Mouse (Mus musculus) limb, embryonic 13.5 days (tissue): Measurements from ENCODE around the gene Ankrd12. TPM values are rescaled to one million over a fixed set of nuclear protein-coding genes. Genes with fewer than 3 reads are reported as not detected.

Experiments used
- ATAC-seq: fragments of 200-750 bp; cut with Nextera tagmentation; 2 replicates; pipeline ENCODE4 v1.8.0; 2017; ENCODE audit warnings: low read depth, moderate number of reproducible peaks, moderate TSS enrichment; ENCODE audit not compliant: low FRiP score
- H3K27ac ChIP-seq: fragments of 300-500 bp; sonication (generic); 2 replicates; pipeline ENCODE4 v1.5.1; 2015; ENCODE audit warnings: inconsistent platforms, mild to moderate bottlenecking, moderate library complexity
- H3K27me3 ChIP-seq: fragments of 300-500 bp; sonication (generic); 2 replicates; pipeline ENCODE4 v1.6.1; 2015; ENCODE audit warnings: mild to moderate bottlenecking, inconsistent platforms
- H3K36me3 ChIP-seq: fragments of 300-500 bp; sonication (generic); 2 replicates; pipeline ENCODE4 v1.6.1; 2015; ENCODE audit warnings: inconsistent platforms, mild to moderate bottlenecking, moderate library complexity
- H3K4me1 ChIP-seq: fragments of 300-500 bp; sonication (generic); 2 replicates; pipeline ENCODE4 v1.6.1; 2015; ENCODE audit warnings: inconsistent platforms
- H3K4me2 ChIP-seq: fragments of 300-500 bp; sonication (generic); replicated peaks from 2 replicates; pipeline ENCODE4 v1.6.1; 2015; ENCODE audit warnings: inconsistent platforms, mild to moderate bottlenecking, moderate library complexity
- H3K4me3 ChIP-seq: fragments of 300-500 bp; sonication (generic); 2 replicates; pipeline ENCODE4 v1.5.1; 2015; ENCODE audit warnings: moderate library complexity, mild to moderate bottlenecking, inconsistent platforms
- H3K9ac ChIP-seq: fragments of 300-500 bp; sonication (generic); 2 replicates; pipeline ENCODE4 v1.6.1; 2015; ENCODE audit warnings: mild to moderate bottlenecking, inconsistent platforms
- H3K9me3 ChIP-seq: fragments of 300-500 bp; sonication (generic); 2 replicates; pipeline ENCODE4 v1.6.1; 2016; ENCODE audit warnings: inconsistent platforms
- WGBS: fragments of 180-500 bp; shearing (Covaris S2); methylation state at CpG from one replicate; pipeline ENCODE4 v1.1.7; 2015; 5-methylcytosine and 5-hydroxymethylcytosine counted together
- polyA plus RNA-seq: library from polyadenylated mRNA; unstranded; fragments of >200 nt; fragmentation: Nextera tagmentation; extraction: Ambion mirVana; gene quantifications from 2 replicates; pipeline ENCODE4 v1.2.1, GENCODE M21; 2015

The Ankrd12 gene
- polyA plus RNA-seq, 1 experiment from 2014 or later: 35.0 TPM

- Histone ChIP-seq H3K9me3 (no peaks in the 10 kb centered on the region), H3K36me3 (peaks cover 12% of the 10 kb centered on the region), H3K4me2 (no peak overlapping the region), H3K27ac (peak overlapping the region; percentile 87), H3K9ac (no peak overlapping the region), H3K4me1 (peaks cover 19% of the 10 kb centered on the region), H3K27me3 (no peaks in the 10 kb centered on the region), H3K4me3 (no peak overlapping the region)
- WGBS: 56% methylated on average over 8 of the region's 8 CpGs
- ATAC-seq: peak; percentile 86
These were observed 160.7 kb downstream of the Ankrd12 start for GRCm38 (mm10) chr17:65916135-65916668.

Other genes starting within 250 kb of the Ankrd12 start
- 81.3 and 87.3 TPM in 2 replicates for gene Ralbp1, start 191.3 kb downstream of the Ankrd12 start, polyA plus RNA-seq
- 133 and 140 TPM in 2 replicates for gene Twsg1, start 125.9 kb downstream of the Ankrd12 start, polyA plus RNA-seq
- gene Ndufv2, start 24.5 kb upstream of the Ankrd12 start, polyA plus RNA-seq: 314 and 316 TPM in 2 replicates
- 43.0 and 44.2 TPM in 2 replicates for gene Washc1, start 34.5 kb upstream of the Ankrd12 start, polyA plus RNA-seq
- 22.2 and 25.9 TPM in 2 replicates for gene Ddx11, start 46.4 kb upstream of the Ankrd12 start, polyA plus RNA-seq